Mouse (Mus musculus) heart, adult 2 months (tissue): ENCODE data around the gene Fam13a.
A peak's percentile ranks its signal among the peaks of the same experiment; 100 is the strongest.

Experiments
- CTCF ChIP-seq: fragments of 200-600 bp; IDR thresholded peaks from 2 replicates; pipeline ENCODE4 v1.8.1; 2022; ENCODE audit warnings: antibody characterized with exemption, mild to moderate bottlenecking, moderate library complexity
- POLR2A ChIP-seq: fragments of 200-500 bp; IDR thresholded peaks from 2 replicates; pipeline ENCODE4 v1.6.1; 2011; ENCODE audit warnings: mild to moderate bottlenecking, low read depth, low read length, control low read depth; ENCODE audit not compliant: insufficient read depth

- TF ChIP-seq POLR2A (0 out of 2 replicates have a peak, but pooled peaks have one; percentile 29), CTCF (no peak)
Measured at GRCm38 (mm10) chr6:58929911-58930431, 94.4 kb downstream of the Fam13a start.
